Mouse (Mus musculus) liver, embryonic 16.5 days (tissue): Measurements from ENCODE around the gene 2810006K23Rik. TPM values are rescaled to one million over a fixed set of nuclear protein-coding genes. Genes with fewer than 3 reads are reported as not detected.
"Not testable (repeated sequence)": the region's sequence is repeated elsewhere in the genome, so short reads cannot be mapped to it uniquely, and the experiment has no call there.

ENCODE experiments used
- ATAC-seq: fragments of 200-750 bp; cut with Nextera tagmentation; 2 replicates; pipeline ENCODE4 v1.8.0; 2017; ENCODE audit warnings: low read depth, mild to moderate bottlenecking, moderate number of reproducible peaks, moderate library complexity
- H3K27ac ChIP-seq: fragments of 300-500 bp; sonication (generic); 2 replicates; pipeline ENCODE4 v1.5.1; 2014; ENCODE audit warnings: mild to moderate bottlenecking, low read length
- H3K27me3 ChIP-seq: fragments of 300-500 bp; sonication (generic); 2 replicates; pipeline ENCODE4 v1.6.1; 2014; ENCODE audit warnings: low read depth, low read length, mixed read lengths; ENCODE audit not compliant: control insufficient read depth, insufficient read depth
- H3K36me3 ChIP-seq: fragments of 300-500 bp; sonication (generic); 2 replicates; pipeline ENCODE4 v1.6.1; 2014; ENCODE audit warnings: mild to moderate bottlenecking; ENCODE audit not compliant: control insufficient read depth, insufficient read depth
- H3K4me1 ChIP-seq: fragments of 300-500 bp; sonication (generic); 2 replicates; pipeline ENCODE4 v1.6.1; 2014; ENCODE audit warnings: low read depth, low read length, mixed read lengths; ENCODE audit not compliant: control insufficient read depth
- H3K4me2 ChIP-seq: fragments of 300-500 bp; sonication (generic); 2 replicates; pipeline ENCODE4 v1.6.1; 2014; ENCODE audit warnings: low read depth, low read length, mixed read lengths
- H3K4me3 ChIP-seq: fragments of 300-500 bp; sonication (generic); 2 replicates; pipeline ENCODE4 v1.5.1; 2014; ENCODE audit warnings: low read depth, mild to moderate bottlenecking, low read length
- H3K9ac ChIP-seq: fragments of 300-500 bp; sonication (generic); 2 replicates; pipeline ENCODE4 v1.6.1; 2014; ENCODE audit warnings: low read depth, low read length
- H3K9me3 ChIP-seq: fragments of 300-500 bp; sonication (generic); replicated peaks from 2 replicates; pipeline ENCODE4 v1.6.1; 2016; ENCODE audit warnings: low read length; ENCODE audit not compliant: control insufficient read depth
- WGBS: fragments of 180-500 bp; shearing (Covaris S2); extraction: QIAGEN DNeasy Blood & Tissue Kit; methylation state at CpG from one replicate; pipeline ENCODE4 v1.1.7; 2014; ENCODE audit not compliant: insufficient replicate concordance; 5-methylcytosine and 5-hydroxymethylcytosine counted together
- polyA plus RNA-seq: library from polyadenylated mRNA; unstranded; fragments of >200 nt; fragmentation: Nextera tagmentation; extraction: Ambion mirVana; gene quantifications from 2 replicates; pipeline ENCODE4 v1.2.1, GENCODE M21; 2015

Gene 2810006K23Rik
- polyA plus RNA-seq, 1 experiment from 2014 or later = 5.7 TPM

GRCm38 (mm10) chr5:124302853-124303252, 25.0 kb upstream of the 2810006K23Rik start:
- H3K9ac ChIP-seq, H3K9me3 ChIP-seq, H3K4me2 ChIP-seq, H3K4me3 ChIP-seq, H3K27ac ChIP-seq, H3K27me3 ChIP-seq, H3K4me1 ChIP-seq, ATAC-seq: not testable (repeated sequence)
- H3K36me3 ChIP-seq = peaks cover 12% of the 10 kb centered on the region
- 69% methylated on average over 6 of the region's 6 CpGs for WGBS

GRCm38 (mm10) chr5:124309155-124309554, 18.7 kb upstream of the 2810006K23Rik start:
- Histone ChIP-seq H3K9ac (no peak overlapping the region), H3K9me3 (no peaks in the 10 kb centered on the region), H3K4me2 (no peak overlapping the region), H3K27ac (no peak overlapping the region), H3K27me3 (no peaks in the 10 kb centered on the region), H3K36me3 (peaks cover 17% of the 10 kb centered on the region), H3K4me3 (no peak overlapping the region), H3K4me1 (no peaks in the 10 kb centered on the region)
- ATAC-seq = no peak
- WGBS = 85% methylated on average over 10 of the region's 10 CpGs

GRCm38 (mm10) chr5:124310091-124310490, 17.8 kb upstream of the 2810006K23Rik start:
- no peak overlapping the region for H3K27ac ChIP-seq
- H3K4me1 ChIP-seq = no peaks in the 10 kb centered on the region
- H3K9ac ChIP-seq = no peak overlapping the region
- ATAC-seq = no peak
- no peak overlapping the region for H3K4me2 ChIP-seq
- H3K9me3 ChIP-seq = no peaks in the 10 kb centered on the region
- H3K27me3 ChIP-seq = no peaks in the 10 kb centered on the region
- H3K36me3 ChIP-seq = peaks cover 18% of the 10 kb centered on the region
- 79% methylated on average over 11 of the region's 11 CpGs for WGBS
- H3K4me3 ChIP-seq = no peak overlapping the region

- Histone ChIP-seq H3K4me1 (peaks cover 11% of the 10 kb centered on the region), H3K27me3 (no peaks in the 10 kb centered on the region), H3K27ac (no peak overlapping the region), H3K4me2 (no peak overlapping the region), H3K9me3 (no peaks in the 10 kb centered on the region), H3K9ac (no peak overlapping the region), H3K36me3 (peaks cover 21% of the 10 kb centered on the region), H3K4me3 (no peak overlapping the region)
- 84% methylated on average over 9 of the region's 9 CpGs for WGBS
- no peak for ATAC-seq
Measured at GRCm38 (mm10) chr5:124315498-124315897, 12.4 kb upstream of the 2810006K23Rik start.

GRCm38 (mm10) chr5:124315941-124316340, 11.9 kb upstream of the 2810006K23Rik start:
- Histone ChIP-seq H3K9ac (no peak overlapping the region), H3K9me3 (no peaks in the 10 kb centered on the region), H3K36me3 (peaks cover 21% of the 10 kb centered on the region), H3K4me3 (no peak overlapping the region), H3K27ac (no peak overlapping the region), H3K4me1 (peaks cover 11% of the 10 kb centered on the region), H3K4me2 (no peak overlapping the region), H3K27me3 (no peaks in the 10 kb centered on the region)
- no peak for ATAC-seq
- WGBS = 91% methylated on average over 11 of the region's 11 CpGs

- Histone ChIP-seq H3K27ac (no peak overlapping the region), H3K4me3 (no peak overlapping the region), H3K27me3 (no peaks in the 10 kb centered on the region), H3K4me2 (peak overlapping the region; percentile 11; the same call in 1 of the 2 replicates), H3K36me3 (peaks cover 15% of the 10 kb centered on the region), H3K9me3 (no peaks in the 10 kb centered on the region), H3K4me1 (peaks cover 11% of the 10 kb centered on the region), H3K9ac (no peak overlapping the region)
- ATAC-seq = peak; percentile 75
- WGBS = 43% methylated on average over 7 of the region's 7 CpGs
Measured at GRCm38 (mm10) chr5:124317648-124318047, 10.2 kb upstream of the 2810006K23Rik start.

GRCm38 (mm10) chr5:124326829-124327228, 1.1 kb upstream of the 2810006K23Rik start:
- Histone ChIP-seq H3K27ac (peak overlapping the region; percentile 96; the same call in 1 of the 2 replicates), H3K4me1 (peaks cover 20% of the 10 kb centered on the region), H3K36me3 (no peaks in the 10 kb centered on the region), H3K27me3 (no peaks in the 10 kb centered on the region), H3K9me3 (no peaks in the 10 kb centered on the region), H3K4me2 (peak overlapping the region; percentile 93), H3K4me3 (peak overlapping the region; percentile 81), H3K9ac (peak overlapping the region; percentile 89)
- WGBS = 3% methylated on average over 8 of the region's 8 CpGs
- no peak for ATAC-seq

- WGBS = 78% methylated on average over 6 of the region's 6 CpGs
- Histone ChIP-seq H3K4me1 (peaks cover 20% of the 10 kb centered on the region), H3K27ac (no peak overlapping the region), H3K9ac (no peak overlapping the region), H3K36me3 (no peaks in the 10 kb centered on the region), H3K4me2 (no peak overlapping the region), H3K4me3 (no peak overlapping the region), H3K9me3 (no peaks in the 10 kb centered on the region), H3K27me3 (no peaks in the 10 kb centered on the region)
- ATAC-seq = no peak
Measured at GRCm38 (mm10) chr5:124330086-124330485, 2.2 kb downstream of the 2810006K23Rik start.

- Histone ChIP-seq H3K9ac (no peak overlapping the region), H3K4me1 (no peaks in the 10 kb centered on the region), H3K9me3 (no peaks in the 10 kb centered on the region), H3K36me3 (no peaks in the 10 kb centered on the region), H3K27me3 (no peaks in the 10 kb centered on the region), H3K4me2 (no peak overlapping the region), H3K4me3 (no peak overlapping the region), H3K27ac (no peak overlapping the region)
- ATAC-seq = peak; percentile 21; the same call in 1 of the 2 replicates
- 57% methylated on average over 6 of the region's 6 CpGs for WGBS
Measured at GRCm38 (mm10) chr5:124334392-124334791, 6.5 kb downstream of the 2810006K23Rik start.
